Mouse (Mus musculus): ENCODE data around the gene Rbbp4.

The Rbbp4 gene

DNA sequence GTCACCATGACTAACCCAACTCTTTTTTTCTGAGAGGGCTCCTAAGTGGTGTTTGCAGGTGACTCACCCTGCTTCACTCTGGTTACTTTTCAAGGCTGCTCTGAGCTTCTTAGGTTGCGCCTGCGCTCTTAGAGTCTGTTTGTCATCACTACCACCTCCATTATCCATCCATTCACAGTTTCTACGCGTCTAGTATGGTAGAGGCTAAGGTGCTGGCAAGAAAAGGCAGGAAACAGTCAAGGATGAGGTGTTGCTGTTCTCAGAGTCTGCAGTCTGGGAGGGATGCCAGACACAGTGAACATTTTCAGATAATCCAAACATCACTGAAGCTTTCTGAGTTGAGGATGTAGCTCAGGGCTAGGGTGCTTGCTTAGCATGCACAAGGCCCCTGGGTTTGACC is 37.4 kb downstream of the Rbbp4 start:
- in situ Hi-C loops (cut with MboI; ENCODE audit: unreplicated experiment in 2 of 2) = no loop called here

DNA sequence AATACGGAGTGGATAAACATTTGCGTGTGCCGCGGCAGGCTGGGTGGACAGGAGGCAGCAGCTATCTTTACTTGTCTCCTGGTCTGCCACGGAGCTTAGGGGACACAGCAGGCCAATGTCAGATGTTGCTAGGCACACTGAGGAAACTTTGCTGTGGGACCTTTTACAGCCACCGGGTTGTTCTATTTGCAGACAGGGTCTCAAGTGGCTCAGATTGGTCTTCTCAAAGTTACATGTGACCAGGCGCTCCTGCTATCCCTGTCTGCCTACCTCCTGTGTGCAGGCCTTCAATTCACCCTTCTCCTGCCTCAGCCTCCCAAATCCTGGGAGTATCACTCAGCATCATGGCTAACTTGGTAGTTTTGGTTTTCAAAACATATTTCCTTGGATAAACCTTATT is 39.1 kb downstream of the Rbbp4 start:
- in situ Hi-C loops (cut with MboI; ENCODE audit: unreplicated experiment in 2 of 2) = no loop called here

DNA sequence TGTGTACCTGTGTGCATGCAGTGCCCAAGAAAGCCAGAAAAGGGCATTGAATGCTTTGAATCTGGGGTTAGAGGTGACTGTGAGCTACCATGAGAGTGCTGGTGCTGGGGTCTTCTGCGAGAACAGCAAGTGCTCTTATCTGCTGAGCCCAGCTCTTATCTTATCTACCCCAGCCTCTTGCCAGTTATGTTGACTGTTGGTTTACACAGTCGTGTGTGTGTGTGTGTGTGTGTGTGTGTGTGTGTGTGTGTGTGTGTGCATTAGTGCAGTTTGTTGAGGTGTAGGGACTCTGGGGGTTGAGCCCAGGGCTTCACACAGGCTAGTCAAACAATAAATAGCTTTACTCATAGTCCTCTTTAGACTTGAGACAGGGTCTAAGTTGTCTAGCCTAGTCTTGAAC is 40.0 kb downstream of the Rbbp4 start:
- in situ Hi-C loops (cut with MboI; ENCODE audit: unreplicated experiment in 2 of 2) = no loop called here

DNA sequence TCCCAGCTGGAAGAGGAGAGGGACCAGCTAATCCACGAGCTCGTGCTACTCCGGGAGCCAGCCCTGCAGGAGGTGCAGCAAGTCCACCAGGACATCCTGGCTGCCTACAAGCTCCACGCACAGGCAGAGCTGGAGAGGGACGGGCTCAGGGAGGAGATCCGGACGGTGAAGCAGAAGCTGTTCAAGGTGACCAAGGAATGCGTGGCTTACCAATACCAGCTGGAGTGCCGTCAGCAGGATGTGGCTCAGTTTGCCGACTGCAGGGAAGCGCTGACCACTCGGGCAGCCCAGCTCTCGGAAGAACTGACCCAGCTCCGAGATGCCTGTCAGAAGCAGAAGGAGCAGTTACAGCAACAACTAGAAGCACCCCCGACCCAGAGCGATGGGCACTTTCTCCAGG is 41.5 kb downstream of the Rbbp4 start:
- in situ Hi-C loops (cut with MboI; ENCODE audit: unreplicated experiment in 2 of 2) = no loop called here

GRCm38 (mm10) chr4:129292831-129293230 is 42.3 kb downstream of the Rbbp4 start:
- in situ Hi-C loops (cut with MboI; ENCODE audit: unreplicated experiment in 2 of 2) = no loop called here

- in situ Hi-C loops (cut with MboI; ENCODE audit: unreplicated experiment in 2 of 2) = no loop called here
These were observed 45.5 kb downstream of the Rbbp4 start for GRCm38 (mm10) chr4:129289671-129290070.

- in situ Hi-C loops (cut with MboI; ENCODE audit: unreplicated experiment in 2 of 2) = no loop called here
These were observed 47.1 kb downstream of the Rbbp4 start for GRCm38 (mm10) chr4:129288067-129288466.

DNA sequence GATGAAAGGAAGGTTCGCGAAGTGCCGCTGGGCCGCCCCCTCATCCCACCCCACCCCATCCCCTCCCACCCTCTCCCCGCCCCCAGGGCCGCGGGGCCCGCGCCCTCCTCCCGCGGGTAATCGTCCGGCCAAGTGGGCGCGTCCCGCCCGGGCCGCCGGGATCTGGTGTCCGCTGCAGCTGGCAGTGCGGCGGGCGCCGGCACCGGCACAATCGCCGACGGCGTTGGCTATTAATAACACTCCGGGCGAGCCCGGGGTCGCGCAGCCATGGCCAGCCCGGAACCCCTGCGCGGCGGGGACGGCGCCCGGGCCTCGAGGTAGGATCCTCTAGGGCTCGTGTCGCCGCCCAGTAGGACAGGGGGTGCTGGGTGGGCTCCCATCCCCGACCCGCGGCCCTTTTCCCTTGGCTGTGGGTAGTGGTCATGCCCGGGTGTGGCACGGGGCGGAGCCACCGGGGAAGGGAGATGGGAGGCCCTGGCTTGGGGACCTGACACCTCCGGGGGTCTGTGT is 47.6 kb downstream of the Rbbp4 start, which contains the start of gene Sync:
Gene Sync, plus strand, starts transcription at position 146 of the 510 bp plus-strand sequence.
- in situ Hi-C loops (cut with MboI; ENCODE audit: unreplicated experiment in 2 of 2) = no loop called here

- in situ Hi-C loops (cut with MboI; ENCODE audit: unreplicated experiment in 2 of 2) = no loop called here
These were observed 48.3 kb downstream of the Rbbp4 start for GRCm38 (mm10) chr4:129286683-129287471.

GRCm38 (mm10) chr4:129286001-129286682 is 49.0 kb downstream of the Rbbp4 start:
- in situ Hi-C loops (cut with MboI; ENCODE audit: unreplicated experiment in 2 of 2) = no loop called here

DNA sequence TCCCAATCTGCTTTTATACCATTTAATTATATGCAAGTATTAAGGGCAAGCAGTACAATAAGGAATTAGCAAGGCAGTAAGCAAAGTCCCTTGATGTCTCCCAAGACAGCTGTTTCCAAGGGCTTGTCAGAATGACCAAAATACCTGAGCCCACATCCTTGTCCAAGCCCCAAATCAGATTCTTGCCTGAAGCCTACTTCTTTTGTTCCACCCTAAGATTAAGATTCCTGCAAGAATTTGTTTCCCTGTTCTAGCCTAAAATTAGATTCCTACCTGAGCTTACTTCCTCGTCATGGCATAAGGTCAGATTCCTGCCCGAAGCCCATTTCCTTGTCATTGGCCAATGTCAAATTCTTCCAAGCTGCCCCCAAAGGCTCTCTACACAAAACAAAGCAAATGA is 50.5 kb downstream of the Rbbp4 start:
- in situ Hi-C loops (cut with MboI; ENCODE audit: unreplicated experiment in 2 of 2) = no loop called here

- in situ Hi-C loops (cut with MboI; ENCODE audit: unreplicated experiment in 2 of 2) = no loop called here
These were observed 51.9 kb downstream of the Rbbp4 start for GRCm38 (mm10) chr4:129283226-129283625.

- in situ Hi-C loops (cut with MboI; ENCODE audit: unreplicated experiment in 2 of 2) = no loop called here
These were observed 52.4 kb downstream of the Rbbp4 start for GRCm38 (mm10) chr4:129282786-129283185.

- in situ Hi-C loops (cut with MboI; ENCODE audit: unreplicated experiment in 2 of 2) = loop anchor here (5.0 to 10.0 kb wide), 4 partner anchors 64 to 322 kb away; no protein-coding TSS in a partner anchor
These were observed 58.7 kb downstream of the Rbbp4 start for GRCm38 (mm10) chr4:129276453-129276865.

- in situ Hi-C loops (cut with MboI; ENCODE audit: unreplicated experiment in 2 of 2) = loop anchor here in 1 of 2 experiments (10.0 kb wide), 1 partner anchor 318 kb away; no protein-coding TSS in a partner anchor
These were observed 62.5 kb downstream of the Rbbp4 start for GRCm38 (mm10) chr4:129272756-129273046.

DNA sequence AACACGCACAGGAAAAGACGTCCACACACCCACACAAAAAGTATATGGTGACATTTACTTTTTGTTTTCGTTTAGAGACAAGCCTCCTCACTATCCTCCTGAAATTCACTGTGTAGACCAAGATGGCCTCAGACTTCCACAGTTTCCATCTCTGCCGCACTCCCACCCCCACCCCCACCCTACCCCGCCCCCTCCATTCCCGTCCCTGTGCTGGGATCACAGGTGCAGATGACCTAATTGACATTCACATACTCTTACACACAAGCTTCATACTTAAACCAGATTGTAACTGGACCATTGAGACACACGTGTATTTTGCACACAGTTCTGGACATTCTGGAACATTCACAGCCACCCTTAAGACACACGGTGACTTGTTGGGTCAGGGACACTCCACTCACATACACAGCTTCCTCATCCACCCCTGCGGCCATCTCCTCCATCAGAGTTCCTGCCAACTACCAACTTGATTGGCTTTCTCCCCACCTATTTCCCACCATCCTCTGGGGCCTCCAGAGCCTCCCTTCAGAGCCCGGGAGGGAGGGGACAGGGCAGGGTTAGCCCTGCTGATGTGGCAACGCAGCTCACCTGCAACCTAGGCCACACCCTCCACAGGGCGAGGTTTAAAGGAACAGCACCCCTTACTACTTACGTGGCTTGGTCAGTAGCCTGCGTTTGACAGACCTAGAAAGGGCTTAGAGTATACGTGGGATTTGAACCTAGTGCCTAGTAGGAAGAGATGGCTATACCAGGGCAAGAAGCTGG is 63.0 kb downstream of the Rbbp4 start:
- in situ Hi-C loops (cut with MboI; ENCODE audit: unreplicated experiment in 2 of 2) = loop anchor here in 1 of 2 experiments (10.0 kb wide), 1 partner anchor 317 kb away; no protein-coding TSS in a partner anchor

GRCm38 (mm10) chr4:129268698-129269097 is 66.5 kb downstream of the Rbbp4 start:
- in situ Hi-C loops (cut with MboI; ENCODE audit: unreplicated experiment in 2 of 2) = no loop called here

GRCm38 (mm10) chr4:129266821-129267220 is 68.3 kb downstream of the Rbbp4 start:
- in situ Hi-C loops (cut with MboI; ENCODE audit: unreplicated experiment in 2 of 2) = no loop called here

GRCm38 (mm10) chr4:129266191-129266590 is 69.0 kb downstream of the Rbbp4 start:
- in situ Hi-C loops (cut with MboI; ENCODE audit: unreplicated experiment in 2 of 2) = no loop called here

GRCm38 (mm10) chr4:129263225-129264021 is 71.7 kb downstream of the Rbbp4 start:
- in situ Hi-C loops (cut with MboI; ENCODE audit: unreplicated experiment in 2 of 2) = no loop called here
